Mouse (Mus musculus) cerebellum, adult (tissue): ENCODE data around the gene Prom1.

ENCODE experiments used
- ATAC-seq: cut with Nextera tagmentation; 2 replicates; pipeline ENCODE4 v1.9.2; 2017; ENCODE audit warnings: mild to moderate bottlenecking, moderate library complexity, mixed read lengths; ENCODE audit not compliant: insufficient number of reproducible peaks, low FRiP score, low TSS enrichment

Gene Prom1

DNA sequence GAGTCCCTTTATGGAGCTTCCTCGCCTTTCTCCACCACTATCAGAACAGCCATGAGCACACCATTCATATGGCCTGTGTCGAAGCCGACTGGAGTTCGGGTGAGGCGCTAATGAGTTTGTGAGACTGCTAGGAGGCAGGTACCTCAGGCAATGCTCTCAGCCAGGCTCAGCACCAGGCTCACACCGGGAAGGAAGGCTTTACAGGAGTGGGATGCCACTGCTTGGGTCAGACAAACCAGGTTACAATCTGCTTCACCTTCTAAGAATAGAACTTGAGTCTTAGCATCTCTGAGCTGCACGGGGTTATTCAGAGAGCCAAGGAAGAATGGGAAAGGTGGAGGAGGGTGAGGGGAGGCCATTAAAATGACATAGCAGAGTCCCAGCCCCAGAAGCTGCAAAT, 16.0 kb downstream of the Prom1 start:
- peak; percentile 68 for ATAC-seq

DNA sequence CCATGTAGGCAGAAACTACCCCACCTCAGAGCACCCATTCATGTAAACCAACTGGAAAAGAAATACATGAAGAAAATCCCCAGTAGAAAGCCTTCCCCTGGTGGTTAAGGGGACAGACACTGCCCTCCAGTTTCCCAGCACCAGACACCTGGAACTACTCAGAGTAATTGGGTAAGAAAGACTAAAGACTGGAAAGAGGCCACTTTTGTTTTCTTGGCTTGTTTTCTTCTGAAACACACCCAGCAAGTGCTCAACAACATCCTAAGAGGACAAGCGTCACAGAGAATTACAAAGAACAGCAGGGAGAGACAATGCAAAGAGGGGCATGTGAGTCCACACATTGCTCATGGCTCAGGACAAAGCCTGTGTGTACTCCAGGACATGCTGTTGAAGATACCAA, 20.7 kb downstream of the Prom1 start:
- ATAC-seq, result no peak

DNA sequence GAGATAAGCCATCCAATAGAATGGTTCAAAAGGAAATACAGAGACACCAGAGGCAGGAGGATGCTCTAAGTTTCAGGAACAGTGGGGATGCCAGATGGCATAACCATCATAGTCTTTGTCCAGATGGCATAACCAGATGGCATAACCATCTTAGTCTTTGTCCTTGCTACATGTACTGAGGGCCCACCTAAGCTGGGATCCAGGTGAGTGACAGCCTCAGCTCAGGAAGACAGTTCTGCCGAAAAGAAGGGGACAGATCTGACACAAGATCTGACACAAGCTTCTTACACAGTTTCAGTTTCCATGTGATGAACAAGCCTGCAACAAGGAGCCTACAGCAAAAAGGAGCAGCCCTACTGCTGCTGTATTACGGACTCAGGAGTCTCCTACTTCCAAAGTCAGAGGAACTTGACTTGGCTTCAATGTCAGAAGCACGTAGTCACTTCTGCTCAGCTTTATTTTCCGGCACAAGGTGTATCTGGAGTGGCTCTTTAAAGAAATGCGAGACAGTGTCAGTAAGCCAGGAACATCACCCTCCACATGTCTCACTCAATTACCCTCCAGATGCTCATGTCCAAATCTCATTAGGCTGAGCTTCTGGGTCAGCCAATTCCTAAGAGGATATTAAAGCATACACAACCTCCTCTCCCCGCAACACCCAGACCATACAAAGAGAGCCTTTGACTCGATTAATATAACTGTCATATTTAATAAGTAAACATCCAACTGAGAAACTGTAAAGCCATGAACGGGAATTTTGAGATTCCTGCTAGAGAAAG, 21.4 kb downstream of the Prom1 start:
- peak; percentile 50; the same call in 1 of the 2 replicates for ATAC-seq

DNA sequence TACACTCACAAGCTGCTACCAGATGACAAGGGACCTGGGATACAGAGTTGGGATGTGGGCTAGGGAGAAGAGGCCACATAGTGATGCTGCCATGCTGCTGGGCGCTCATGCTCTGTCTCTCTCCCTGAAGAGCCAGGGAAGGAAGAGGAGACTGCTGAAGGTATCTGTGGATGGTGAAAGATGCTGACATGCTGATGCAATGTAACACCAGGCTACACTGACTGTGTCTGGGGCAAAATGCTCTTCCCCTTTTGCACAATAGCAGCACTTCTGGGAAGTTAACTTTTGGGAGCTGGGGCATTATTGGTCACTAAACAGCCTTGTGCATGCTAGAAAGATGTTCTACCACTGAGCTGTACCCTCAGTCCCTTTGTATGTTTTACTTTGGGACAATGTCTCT, 26.4 kb downstream of the Prom1 start:
- no peak for ATAC-seq

DNA sequence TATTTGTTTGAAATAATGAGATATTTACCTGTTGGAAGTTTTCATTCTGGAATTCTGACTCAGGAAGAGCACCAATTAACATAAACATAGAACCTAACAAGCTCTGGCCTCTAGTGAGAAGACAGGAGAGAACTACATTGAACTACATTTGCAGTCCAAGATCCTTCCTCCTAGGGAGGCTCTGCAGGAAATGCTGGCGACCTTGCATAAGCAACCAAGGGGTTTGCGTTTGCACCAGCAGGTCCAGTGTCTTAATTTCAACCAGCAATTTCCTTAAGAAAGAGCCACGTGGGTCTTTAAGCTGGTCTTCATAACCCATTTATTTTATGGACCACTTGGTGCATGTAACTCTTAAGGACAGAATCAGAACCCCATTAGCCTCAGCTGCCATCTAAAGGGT, 28.2 kb downstream of the Prom1 start:
- no peak for ATAC-seq

DNA sequence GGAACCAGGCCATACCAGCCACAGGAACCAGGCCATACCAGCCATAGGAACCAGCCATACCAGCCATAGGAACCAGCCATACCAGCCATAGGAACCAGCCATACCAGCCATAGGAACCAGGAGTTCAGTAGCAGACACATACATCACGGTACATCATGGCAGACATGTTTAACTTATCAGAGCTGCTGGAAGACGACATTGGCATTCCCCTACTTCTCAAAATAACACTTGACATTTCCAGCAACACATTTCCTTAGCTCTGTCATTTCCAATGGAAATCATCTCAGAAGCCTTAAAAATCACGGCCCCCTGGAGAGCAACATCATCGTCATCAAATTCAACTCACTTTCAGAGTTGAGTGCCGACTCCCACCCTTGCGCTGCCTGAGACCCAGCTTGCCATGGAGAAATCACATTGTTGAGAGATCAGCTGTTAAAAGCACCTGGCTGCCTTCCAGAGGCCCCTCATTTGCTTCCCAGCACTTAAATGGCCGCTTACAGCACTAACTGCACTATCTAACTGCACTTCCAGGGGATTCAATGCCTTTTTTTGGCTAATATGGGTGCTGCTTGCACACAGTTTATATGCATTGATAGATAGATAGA, 31.2 kb downstream of the Prom1 start:
- ATAC-seq, result no peak

DNA sequence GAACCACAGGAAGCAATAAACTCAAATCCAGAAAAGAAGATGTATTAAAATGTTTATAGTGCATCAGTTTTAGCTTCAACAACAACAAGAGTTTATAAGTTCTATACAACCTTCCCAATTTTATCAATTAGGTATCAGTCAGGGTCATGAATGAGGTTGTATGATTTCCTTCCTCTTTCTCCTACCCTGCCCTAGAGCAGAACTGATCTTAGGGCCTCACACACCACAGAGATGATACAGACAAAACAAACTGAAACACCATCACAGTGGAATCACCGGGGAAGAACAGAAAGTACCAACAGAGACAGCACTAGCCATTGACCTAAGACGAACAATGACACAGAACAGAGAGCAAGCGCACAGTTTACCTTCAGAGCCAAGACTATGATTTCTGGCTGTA, 43.6 kb downstream of the Prom1 start:
- no peak for ATAC-seq

DNA sequence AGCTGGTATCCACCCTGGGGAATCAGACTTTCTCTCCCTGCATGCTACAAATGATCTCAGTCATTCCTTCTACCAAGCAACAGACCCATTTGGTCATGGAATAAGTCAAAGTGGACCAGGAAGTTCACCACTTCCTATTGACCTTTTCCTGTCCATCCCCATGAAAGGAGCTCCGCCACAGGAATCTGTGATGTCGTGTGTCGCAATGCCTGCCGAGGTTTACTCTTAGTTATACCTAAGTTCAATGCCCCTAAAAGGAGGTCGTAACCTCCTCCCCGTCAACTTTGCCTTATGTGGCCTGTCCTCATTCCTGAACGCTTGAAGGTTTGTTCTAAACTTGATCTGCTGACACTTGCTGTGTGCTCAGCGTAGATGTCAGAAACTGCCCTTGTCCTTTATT, 51.6 kb downstream of the Prom1 start:
- no peak for ATAC-seq

DNA sequence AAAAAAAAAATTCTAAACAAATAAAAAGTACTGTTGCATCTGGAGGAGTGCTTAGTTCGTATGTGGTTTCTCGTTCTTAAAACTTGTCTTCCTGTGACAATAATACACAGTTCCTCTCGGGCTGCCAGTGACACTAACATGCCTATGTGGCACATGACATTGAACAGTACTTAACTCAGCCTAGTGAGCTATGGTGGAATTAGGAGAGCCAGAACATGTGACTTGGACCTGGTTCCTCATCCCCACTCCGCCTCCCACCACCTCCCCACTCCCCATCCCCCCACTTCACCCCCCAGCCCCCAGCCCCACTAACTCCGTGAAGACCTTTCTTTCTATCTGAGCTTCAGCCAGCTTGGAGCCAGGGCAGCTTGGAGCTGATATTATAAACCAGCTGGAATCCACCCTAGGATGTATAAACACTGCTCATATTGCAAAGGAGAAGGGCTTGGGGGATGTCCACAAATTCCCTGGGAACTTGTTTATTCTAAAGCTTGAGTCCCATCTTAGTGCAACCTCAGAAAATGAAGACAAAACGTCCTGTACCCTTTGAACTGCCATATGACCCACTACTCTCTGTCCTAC, 52.3 kb downstream of the Prom1 start:
- no peak for ATAC-seq

DNA sequence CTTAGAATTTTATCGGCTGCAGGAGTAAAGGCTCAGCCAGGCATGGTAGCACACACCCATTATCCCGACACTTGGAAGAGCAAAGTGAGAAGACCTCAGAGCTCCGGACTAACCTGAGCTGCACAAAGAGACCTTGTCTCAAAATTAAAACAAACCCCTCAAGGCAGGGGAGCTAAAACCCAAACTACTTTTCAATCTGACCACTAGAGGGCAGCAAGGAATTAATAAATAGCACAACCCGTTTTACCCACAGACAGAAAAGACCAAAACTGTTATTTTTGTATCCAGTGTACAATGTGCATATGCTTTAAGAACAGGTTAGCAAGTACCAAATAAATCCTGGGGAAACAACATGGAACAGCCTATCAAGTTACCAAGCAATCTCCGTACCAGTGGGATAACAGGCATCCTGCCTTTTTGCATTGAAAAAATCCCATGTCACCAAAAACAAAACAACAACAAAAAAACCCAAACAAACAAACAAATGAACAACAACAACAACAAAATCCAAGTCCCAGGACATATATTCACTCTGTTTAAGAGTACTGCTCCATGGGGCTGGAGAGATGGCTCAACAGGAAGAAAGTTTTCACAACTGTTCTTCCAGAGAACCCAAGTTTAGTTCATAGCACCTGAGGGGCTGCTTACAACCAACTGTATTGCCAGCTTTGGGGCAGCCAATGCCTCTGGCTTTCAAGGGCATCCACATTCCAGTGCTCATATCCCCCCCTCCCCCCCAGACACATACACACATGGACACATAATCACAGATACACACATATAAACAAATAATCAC, 53.1 kb downstream of the Prom1 start:
- ATAC-seq, result peak; percentile 53

DNA sequence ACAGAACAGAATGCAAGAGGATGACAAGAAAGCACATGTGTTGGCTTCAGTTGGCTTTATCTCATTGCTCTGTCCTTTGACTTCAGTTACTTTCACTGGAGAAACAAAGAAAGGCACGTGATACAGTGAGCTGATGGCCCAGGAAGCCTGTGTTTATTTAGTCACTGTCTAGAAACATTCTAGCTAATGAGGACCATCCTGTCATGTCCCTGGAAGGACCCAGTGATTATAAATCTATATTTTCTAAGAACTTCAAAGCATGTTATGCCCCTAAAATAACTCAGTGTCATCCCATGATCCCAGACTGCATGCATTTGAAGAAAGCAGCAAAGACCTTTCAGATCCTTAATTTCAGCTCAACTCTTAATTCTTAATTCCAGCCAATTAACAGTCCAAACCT, 60.1 kb downstream of the Prom1 start:
- ATAC-seq, result no peak

DNA sequence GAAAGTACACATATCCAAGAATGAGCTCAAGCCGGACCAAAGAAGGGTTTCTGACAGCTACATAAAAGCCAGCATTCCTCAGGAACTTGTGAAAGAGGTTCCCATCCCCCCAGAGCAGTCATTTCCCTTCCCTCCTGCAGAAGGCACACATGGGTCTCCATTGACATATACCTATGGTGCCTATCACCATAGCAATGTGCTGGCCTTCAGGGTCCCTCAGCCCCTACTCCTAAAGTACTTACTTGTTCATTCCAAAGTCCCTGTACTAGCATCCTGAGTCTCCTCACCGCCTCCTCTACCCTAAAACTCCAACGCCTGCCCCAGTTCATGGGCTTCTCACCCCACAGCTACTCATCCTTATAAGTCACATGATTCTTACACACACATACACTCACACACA, 60.8 kb downstream of the Prom1 start:
- no peak for ATAC-seq

DNA sequence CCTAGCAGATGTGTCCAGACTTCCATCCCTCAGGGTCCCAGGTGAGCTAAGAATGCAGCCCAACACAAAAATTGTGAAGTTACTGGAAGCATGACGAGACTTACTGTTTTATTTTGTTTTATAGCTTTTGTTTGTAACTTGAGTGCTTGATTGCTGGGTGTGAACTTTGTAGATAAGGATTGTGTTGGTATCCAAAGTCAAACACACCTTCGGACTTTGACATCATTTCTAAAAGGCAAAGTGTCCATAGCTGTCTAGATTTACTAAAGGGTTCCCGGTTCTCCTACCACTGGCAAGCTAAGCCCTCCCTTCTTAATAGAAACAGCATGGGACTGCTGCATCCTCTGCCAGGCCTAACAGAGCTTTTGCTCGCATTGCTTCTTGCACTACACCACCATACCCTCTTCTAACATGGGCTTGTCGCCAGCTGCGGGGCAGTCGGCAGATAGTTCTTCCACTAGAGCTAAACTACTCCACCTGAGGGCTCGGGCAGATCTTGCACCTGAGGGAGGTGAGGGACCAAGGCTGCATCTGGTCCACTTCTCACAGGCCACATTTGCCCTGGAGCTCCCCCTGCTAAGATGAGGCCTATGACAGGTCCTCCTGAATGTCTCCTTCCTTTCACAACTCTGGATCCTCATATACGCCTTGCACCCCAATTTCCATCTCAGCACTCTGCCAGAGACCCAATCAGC, 103.4 kb downstream of the Prom1 start:
- ATAC-seq, result no peak

DNA sequence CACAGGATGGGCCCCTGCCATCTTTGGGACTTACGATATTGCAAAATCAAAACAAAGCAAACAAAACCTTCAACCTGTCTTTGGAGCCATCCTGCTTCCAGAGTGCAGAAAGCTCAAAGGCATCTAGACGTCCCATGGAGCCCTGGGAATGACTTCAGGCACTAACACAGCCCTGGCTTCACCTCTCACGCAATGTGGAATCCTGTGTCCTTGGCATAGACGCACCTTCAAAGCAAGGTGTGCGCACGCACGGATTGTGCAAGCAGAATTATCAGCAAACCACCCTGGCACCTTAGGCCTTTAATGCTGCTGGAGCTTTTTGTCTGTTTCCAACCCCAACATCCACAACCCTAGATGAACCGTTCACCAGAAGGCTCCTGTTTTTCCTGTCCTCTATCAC, 104.2 kb downstream of the Prom1 start:
- ATAC-seq, result no peak

DNA sequence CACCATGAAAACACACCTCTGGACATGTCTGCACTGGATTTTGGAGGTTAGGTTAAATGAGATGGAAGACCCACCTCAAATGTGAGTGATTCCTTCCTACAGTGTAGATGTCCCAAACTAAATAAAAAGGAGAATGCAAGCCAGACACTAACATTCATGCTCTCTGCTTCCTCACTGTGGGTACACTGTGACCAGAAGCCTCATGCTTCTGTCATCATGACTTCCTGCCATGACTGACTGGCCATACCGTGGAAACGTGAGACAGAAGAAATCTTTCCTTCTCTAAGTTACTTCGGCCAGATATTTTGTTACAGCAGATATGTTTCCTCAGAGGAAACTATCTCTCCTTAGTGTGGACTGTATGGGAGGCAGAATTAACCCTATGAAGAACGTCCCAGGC, 105.7 kb downstream of the Prom1 start:
- no peak for ATAC-seq

DNA sequence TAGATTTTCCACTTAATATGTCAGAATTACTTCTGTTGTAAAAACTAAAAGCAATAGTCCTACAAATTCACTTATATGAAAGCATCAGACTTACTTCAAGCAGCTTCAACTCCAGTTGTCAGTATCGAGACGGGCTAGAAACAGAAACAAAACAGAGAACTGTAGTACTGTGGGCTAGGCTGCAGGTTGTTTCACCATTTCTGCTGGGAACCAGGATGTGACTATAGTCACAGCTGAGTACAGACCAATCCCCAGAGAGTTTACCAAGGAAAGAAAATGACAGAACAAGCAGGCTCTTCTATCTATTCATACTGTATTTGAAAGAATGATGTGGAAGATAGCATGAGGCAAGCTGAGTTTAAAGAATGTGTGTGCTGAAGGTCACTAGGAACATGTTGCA, 106.9 kb downstream of the Prom1 start:
- ATAC-seq, result no peak

DNA sequence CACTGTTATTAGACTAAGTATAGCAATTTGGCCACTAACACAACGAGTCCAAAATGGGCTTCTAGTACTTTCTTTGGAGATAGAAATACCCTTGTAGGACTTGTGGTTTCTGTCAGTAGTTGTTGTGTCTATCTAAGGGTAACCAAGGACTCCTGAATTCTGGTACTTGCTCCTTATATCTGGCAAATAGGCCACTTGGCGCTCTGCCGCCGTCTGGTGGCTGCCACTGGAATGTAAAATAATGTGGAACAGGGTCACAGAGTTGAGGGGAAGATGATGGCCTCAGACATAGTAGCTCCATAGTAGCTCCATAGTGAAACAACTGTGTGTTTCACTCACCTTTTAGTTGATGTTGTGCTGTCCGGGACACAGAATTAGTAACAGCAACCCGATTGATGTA, 111.5 kb downstream of the Prom1 start:
- no peak for ATAC-seq

DNA sequence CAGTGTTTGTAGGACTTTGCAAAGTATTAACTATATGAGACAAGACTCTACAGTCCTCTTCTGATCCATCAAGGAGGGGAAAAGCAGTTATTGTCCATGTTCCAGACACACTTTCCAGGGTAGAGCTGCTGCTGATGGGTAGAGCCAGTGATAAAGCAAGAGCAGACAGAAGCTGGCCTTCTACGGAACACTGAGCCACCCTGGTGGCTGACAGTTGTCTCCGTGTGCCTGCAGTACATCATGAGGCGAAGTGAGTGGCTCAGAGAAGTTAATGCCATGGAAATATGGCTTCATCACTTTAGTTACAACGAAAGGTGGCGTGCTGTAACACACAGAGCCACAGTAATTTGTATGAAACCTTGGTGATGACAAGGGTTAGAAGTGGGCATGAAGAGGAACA, 112.8 kb downstream of the Prom1 start:
- ATAC-seq, result no peak

DNA sequence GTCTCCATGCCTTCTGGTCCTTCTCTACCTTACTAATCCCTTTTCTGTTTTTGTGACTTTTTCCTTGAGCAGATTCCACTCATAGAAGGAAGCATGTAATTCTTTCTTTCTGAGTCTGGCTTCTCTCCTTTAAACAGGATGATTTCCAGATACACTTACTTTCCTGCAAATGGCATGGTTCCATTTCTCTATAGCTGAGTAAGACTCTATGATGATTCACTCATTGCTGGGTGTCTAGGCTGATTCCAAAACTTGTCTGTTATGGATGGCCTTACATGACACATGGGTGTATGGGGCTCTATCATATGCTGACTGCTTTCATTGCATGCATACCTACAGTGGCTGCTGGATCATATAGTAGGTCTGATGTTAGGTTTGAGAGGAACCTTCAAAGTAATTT, 115.6 kb downstream of the Prom1 start:
- ATAC-seq, result no peak

DNA sequence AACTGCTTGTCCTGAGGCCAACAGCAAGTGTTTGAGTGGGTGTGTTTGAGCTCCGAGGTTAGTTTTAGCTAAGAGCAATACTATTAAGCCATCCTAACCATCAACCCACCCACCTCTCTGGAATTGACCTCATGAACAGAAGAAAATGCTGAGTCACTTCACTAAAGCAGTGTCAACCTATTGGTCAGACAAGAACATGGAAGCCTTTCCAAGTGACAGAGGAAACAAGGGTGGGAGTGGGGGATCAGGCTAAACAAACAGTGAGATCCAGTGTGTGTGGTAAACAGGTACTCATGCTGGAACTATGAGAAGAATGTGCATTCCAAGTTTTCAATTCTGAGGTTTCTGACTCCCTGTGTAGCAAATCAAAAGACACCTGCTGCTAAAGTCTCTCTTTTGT, 118.9 kb downstream of the Prom1 start:
- ATAC-seq, result no peak

DNA sequence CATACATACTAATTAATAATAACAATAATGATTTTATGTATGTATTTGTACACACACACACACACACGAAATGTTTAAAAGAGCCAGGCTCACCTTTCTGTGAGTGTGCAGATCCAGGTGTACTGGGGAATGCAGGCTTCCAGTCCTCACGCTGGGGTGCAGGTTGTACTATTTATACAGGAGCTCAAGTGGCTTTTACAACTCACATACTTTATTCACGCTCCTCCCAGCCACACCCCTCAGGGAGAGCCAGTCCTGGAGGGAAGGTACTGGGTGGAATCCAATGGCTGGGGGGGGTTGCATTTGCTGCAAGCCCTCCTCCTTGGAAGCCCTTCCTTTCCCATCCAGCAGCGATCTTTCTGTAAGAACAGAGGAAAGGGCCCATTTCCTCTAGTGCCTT, 120.2 kb downstream of the Prom1 start, which contains the start of gene Fgfbp1:
Gene Fgfbp1, minus strand, starts transcription at position 160 of the 400 bp plus-strand sequence.
- ATAC-seq, result no peak
